Mouse (Mus musculus) G1E (cell line): ENCODE data around the gene Ybx3.

ENCODE experiments used
- CTCF ChIP-seq: IDR thresholded peaks from 2 replicates; pipeline ENCODE4 v1.5.1; 2012; ENCODE audit warnings: low read depth, low read length, inconsistent platforms, mixed read lengths
- GATA2 ChIP-seq: IDR thresholded peaks from 2 replicates; pipeline ENCODE4 v1.6.1; 2012; ENCODE audit warnings: low read depth, low read length, inconsistent platforms, borderline replicate concordance

- TF ChIP-seq CTCF (peak; percentile 76), GATA2 (no peak)
These were observed 33.3 kb upstream of the Ybx3 start for GRCm38 (mm10) chr6:131421572-131421971.
